Mouse (Mus musculus) erythroblast, embryonic 14.5 days (primary cell): ENCODE data around the gene Tstd3.

Source experiments
- GATA1 ChIP-seq: IDR thresholded peaks from 2 replicates; pipeline ENCODE4 v1.6.1; 2012; ENCODE audit warnings: low read length, inconsistent platforms, mixed read lengths
- TAL1 ChIP-seq: IDR thresholded peaks from 3 replicates; pipeline ENCODE4 v1.6.1; 2012; ENCODE audit warnings: low read length, inconsistent platforms, mixed read lengths

DNA sequence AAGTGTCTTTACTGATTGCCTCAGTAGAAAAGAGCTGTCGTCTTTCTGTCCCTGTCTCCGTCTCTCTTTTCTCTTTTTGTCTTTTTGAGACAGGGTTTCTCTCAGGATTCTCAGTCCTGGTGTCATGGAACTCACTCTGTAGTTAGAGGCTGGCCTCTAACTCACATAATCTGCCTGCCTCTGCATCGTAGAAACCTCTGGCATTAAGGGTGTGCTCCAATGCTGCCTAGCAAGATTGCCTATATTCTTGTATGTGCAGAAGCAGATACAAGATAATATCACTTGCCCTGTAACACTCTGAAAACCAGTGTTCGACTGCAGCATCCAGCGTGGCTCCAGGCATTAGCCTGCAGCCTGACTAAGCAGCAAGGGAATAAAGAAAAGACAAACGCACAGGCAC is 21.9 kb upstream of the Tstd3 start:
- no peak for TF ChIP-seq GATA1
- TF ChIP-seq TAL1, result no peak
